Mouse (Mus musculus) CD4-positive naive resting alpha-beta T cell, adult 57 days (primary cell): ENCODE results near the gene Ccdc63. TPM values are rescaled to one million over a fixed set of nuclear protein-coding genes. Genes with fewer than 3 reads are reported as not detected.

ENCODE experiments used
- total RNA-seq: library from RNA; stranded (reverse); gene quantifications from one replicate; pipeline ENCODE4 v1.2.4, GENCODE M21; 2023

Gene Ccdc63
- total RNA-seq = not detected

DNA sequence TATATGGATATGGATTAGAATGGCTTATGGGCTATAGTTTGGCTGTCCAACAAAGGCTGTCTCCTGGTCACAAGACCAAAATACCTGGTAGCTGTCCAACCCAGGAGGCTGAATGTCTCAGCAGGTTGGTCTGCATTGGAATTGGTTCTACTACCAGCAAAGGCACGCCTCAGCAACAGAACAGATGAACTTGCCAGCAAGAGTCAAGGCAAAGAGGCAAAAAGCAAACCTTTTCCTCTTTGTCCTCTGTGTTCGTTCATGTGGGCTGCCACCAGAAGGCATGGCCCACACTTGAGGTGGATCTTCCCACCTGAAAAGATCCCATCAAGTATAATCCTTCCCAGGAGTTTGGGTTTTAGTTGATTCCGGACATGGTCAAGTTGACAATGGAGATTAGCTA is at the start of gene Ccdc63:
TSS of gene Ccdc63 (minus strand) at position 101 of the 400 bp plus-strand sequence.

DNA sequence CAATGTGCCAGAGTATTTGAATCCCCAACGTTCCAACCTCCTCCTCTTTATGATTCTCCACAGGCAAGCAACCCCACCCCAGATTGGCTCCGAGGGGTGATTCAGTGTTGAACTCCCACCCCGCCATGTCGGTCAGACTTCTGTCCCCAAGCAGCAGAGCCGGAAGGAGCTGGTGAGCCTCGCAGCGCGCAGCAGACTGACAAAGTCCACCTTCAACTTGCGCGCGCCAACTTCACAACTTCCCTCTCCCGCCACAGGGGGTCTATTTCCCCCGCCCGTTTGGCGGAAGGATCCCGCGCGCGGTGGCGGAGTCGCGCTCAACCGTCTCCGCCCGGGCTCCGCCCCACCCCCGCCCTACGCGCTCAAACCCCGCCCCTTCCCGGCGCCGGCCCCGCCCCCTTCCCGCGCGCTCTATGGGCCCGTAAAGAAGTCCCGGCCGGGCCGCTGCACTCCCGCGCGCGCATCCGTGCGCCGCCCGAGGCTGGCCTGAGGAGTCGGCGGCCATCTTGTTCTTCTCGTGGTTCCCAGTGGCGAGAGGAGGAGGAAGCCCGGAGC is 17.3 kb upstream of the Ccdc63 start, which contains the start of gene Ppp1cc:
TSS of gene Ppp1cc (plus strand) at position 452 of the 555 bp plus-strand sequence.

Other genes starting within 250 kb of the Ccdc63 start
- not detected for gene Cux2, start 90.7 kb downstream of the Ccdc63 start, total RNA-seq
- not detected for gene Myl2, start 39.9 kb downstream of the Ccdc63 start, total RNA-seq
- 278 TPM for gene Ppp1cc, start 17.5 kb upstream of the Ccdc63 start, total RNA-seq
- 82.9 TPM for gene Hvcn1, start 66.0 kb upstream of the Ccdc63 start, total RNA-seq
- 3.2 TPM for gene Tctn1, start 123.6 kb upstream of the Ccdc63 start, total RNA-seq
- 36.9 TPM for gene Pptc7, start 143.5 kb upstream of the Ccdc63 start, total RNA-seq
- gene Rad9b, start 213.4 kb upstream of the Ccdc63 start, total RNA-seq = 6.9 TPM
- 50.5 TPM for gene Vps29, start 213.5 kb upstream of the Ccdc63 start, total RNA-seq
- gene Gpn3, start 231.1 kb upstream of the Ccdc63 start, total RNA-seq = 65.4 TPM
- gene Fam216a, start 231.5 kb upstream of the Ccdc63 start, total RNA-seq = 9.8 TPM